Mouse (Mus musculus): ENCODE results near the gene Cenpa. TPM values are rescaled to one million over a fixed set of nuclear protein-coding genes. Genes with fewer than 3 reads are reported as not detected.

The Cenpa gene
- 292 and 293 TPM in 2 replicates for polyA plus RNA-seq (2014; fragmentation: Nextera tagmentation; extraction: Ambion mirVana)

- ATAC-seq (replicated peaks; ENCODE audit: low FRiP score, low TSS enrichment, low read depth) (peak; percentile 93), DNase-seq (ENCODE audit: low spot score) (peak; percentile 88)
- WGBS, result under 1% methylated on average over 40 of the region's 40 CpGs
- peak within 1 kb of the TSS; percentile 92 for H3K4me3 ChIP-seq (ENCODE audit: low read depth, low read length)
- H3K9me3 ChIP-seq (ENCODE audit: control insufficient read depth, low read length), result no peaks in the 10 kb centered on the region
- H3K4me2 ChIP-seq (ENCODE audit: low read length), result peak within 1 kb of the TSS; percentile 77
- H3K36me3 ChIP-seq (ENCODE audit: control insufficient read depth, insufficient read depth, low read length), result peaks cover 25% of the 10 kb centered on the region
- peaks cover 9% of the 10 kb centered on the region for H3K4me1 ChIP-seq (replicated peaks; ENCODE audit: control insufficient read depth, insufficient read depth, low read length)
- peak within 1 kb of the TSS; percentile 75 for H3K27ac ChIP-seq (ENCODE audit: low read depth)
- peak within 1 kb of the TSS; percentile 81 for H3K9ac ChIP-seq (ENCODE audit: low read length)
- no peaks in the 10 kb centered on the region for H3K27me3 ChIP-seq (replicated peaks; ENCODE audit: control insufficient read depth, insufficient read depth, low read length)
These were observed at the start of gene Cenpa for GRCm38 (mm10) chr5:30666391-30667195. TSS of gene Cenpa (plus strand) at chr5:30666777.

DNA sequence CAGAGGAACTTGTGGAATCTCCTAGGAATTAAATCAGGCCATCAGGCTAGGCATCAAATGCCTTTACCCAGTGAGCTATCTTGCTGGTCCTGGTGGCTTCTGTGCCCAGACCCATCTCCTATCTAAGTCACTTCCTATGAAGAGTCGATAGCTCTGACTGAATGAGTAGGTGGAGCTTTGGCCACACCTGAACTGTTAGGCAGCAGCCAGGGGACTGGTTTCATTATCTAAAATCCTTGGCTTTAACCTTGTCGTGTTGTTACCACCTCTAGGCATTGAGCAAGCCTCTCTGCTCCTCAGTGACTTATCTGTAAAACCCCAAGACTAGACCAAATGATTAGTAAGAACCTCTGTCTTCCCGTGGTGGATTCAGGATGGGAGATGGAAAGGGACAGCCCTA is 49.2 kb upstream of the Cenpa start:
- Histone ChIP-seq H3K4me2 (ENCODE audit: low read length) (no peak overlapping the region), H3K27ac (ENCODE audit: low read depth) (no peak overlapping the region), H3K9ac (ENCODE audit: low read length) (no peak overlapping the region), H3K36me3 (ENCODE audit: control insufficient read depth, insufficient read depth, low read length) (no peaks in the 10 kb centered on the region), H3K9me3 (ENCODE audit: control insufficient read depth, low read length) (no peaks in the 10 kb centered on the region), H3K4me1 (replicated peaks; ENCODE audit: control insufficient read depth, insufficient read depth, low read length) (peaks cover 51% of the 10 kb centered on the region), H3K27me3 (replicated peaks; ENCODE audit: control insufficient read depth, insufficient read depth, low read length) (peaks cover 10% of the 10 kb centered on the region; the same call in 1 of the 2 replicates), H3K4me3 (ENCODE audit: low read depth, low read length) (no peak overlapping the region)
- DNase-seq (ENCODE audit: low spot score) (no peak), ATAC-seq (replicated peaks; ENCODE audit: low FRiP score, low TSS enrichment, low read depth) (no peak)
- whole genome bisulfite sequencing, result 19% methylated on average over 3 of the region's 3 CpGs

- no peak overlapping the region for H3K9ac ChIP-seq (ENCODE audit: low read length)
- peaks cover 10% of the 10 kb centered on the region; the same call in 1 of the 2 replicates for H3K27me3 ChIP-seq (replicated peaks; ENCODE audit: control insufficient read depth, insufficient read depth, low read length)
- no peaks in the 10 kb centered on the region for H3K9me3 ChIP-seq (ENCODE audit: control insufficient read depth, low read length)
- H3K27ac ChIP-seq (ENCODE audit: low read depth), result no peak overlapping the region
- DNase-seq (ENCODE audit: low spot score) (no peak), ATAC-seq (replicated peaks; ENCODE audit: low FRiP score, low TSS enrichment, low read depth) (no peak)
- 44% methylated on average over 11 of the region's 11 CpGs for WGBS
- H3K36me3 ChIP-seq (ENCODE audit: control insufficient read depth, insufficient read depth, low read length), result no peaks in the 10 kb centered on the region
- H3K4me3 ChIP-seq (ENCODE audit: low read depth, low read length), result no peak overlapping the region
- H3K4me2 ChIP-seq (ENCODE audit: low read length), result no peak overlapping the region
- H3K4me1 ChIP-seq (replicated peaks; ENCODE audit: control insufficient read depth, insufficient read depth, low read length), result peaks cover 56% of the 10 kb centered on the region
These were observed 48.7 kb upstream of the Cenpa start for GRCm38 (mm10) chr5:30617851-30618250.

DNA sequence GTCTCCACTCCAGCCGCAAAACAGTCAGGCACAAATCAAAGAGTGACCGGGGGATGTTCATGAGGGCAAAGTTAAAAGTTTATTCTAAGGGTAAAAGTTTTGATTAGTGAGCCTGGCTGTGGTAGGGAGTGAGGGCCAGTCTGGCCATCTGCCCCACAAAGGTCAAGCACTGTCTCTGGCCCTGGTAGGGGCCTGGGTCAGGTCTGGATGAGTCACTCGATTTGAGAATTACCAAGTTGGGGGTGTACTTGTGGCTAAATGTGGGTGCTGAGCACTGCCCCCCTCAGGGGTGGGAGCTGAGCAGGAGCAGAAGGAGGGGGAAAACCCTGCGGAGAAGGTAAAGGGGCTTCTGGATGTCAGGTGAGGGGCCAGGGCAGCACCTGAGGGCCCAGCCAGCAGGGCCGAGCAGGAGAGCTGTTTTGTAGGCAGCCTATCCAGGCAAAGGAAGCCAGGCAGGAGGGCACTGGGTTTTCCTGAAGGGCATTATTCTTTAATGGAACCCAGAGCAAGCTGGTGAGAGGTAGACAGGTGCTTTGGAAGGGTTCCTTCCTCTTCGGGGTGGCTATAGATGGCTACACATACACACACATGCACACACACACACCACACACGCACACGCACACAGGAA is 48.1 kb upstream of the Cenpa start:
- H3K36me3 ChIP-seq (ENCODE audit: control insufficient read depth, insufficient read depth, low read length), result no peaks in the 10 kb centered on the region
- H3K27me3 ChIP-seq (replicated peaks; ENCODE audit: control insufficient read depth, insufficient read depth, low read length), result peaks cover 10% of the 10 kb centered on the region; the same call in 1 of the 2 replicates
- no peak overlapping the region for H3K9ac ChIP-seq (ENCODE audit: low read length)
- no peak overlapping the region for H3K4me2 ChIP-seq (ENCODE audit: low read length)
- H3K4me1 ChIP-seq (replicated peaks; ENCODE audit: control insufficient read depth, insufficient read depth, low read length), result peaks cover 55% of the 10 kb centered on the region
- ATAC-seq (replicated peaks; ENCODE audit: low FRiP score, low TSS enrichment, low read depth), result no peak
- H3K27ac ChIP-seq (ENCODE audit: low read depth), result no peak overlapping the region
- H3K9me3 ChIP-seq (ENCODE audit: control insufficient read depth, low read length), result no peaks in the 10 kb centered on the region
- DNase-seq (ENCODE audit: low spot score), result no peak
- 62% methylated on average over 8 of the region's 8 CpGs for WGBS
- H3K4me3 ChIP-seq (ENCODE audit: low read depth, low read length), result no peak overlapping the region

DNA sequence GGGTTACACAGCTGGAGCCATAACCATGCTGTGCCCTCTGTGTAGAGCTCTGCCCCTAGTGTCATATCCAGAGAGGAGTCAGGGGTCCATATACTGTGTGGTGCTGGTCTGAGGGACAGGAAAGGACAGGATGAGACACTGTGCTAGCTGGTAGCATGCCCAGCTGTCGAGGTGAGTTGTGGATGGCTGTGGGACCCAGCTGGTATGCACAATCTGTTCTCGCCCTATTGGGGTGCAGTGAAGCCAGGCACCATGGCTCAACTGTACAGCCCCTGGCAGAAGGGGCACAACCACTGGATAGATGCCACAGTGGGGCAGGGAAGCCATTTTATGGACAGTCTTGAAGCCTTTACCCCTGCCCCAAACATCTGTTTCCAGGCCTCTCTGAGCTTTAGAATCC is 47.4 kb upstream of the Cenpa start:
- Histone ChIP-seq H3K9me3 (ENCODE audit: control insufficient read depth, low read length) (no peaks in the 10 kb centered on the region), H3K4me3 (ENCODE audit: low read depth, low read length) (no peak overlapping the region), H3K36me3 (ENCODE audit: control insufficient read depth, insufficient read depth, low read length) (no peaks in the 10 kb centered on the region), H3K27ac (ENCODE audit: low read depth) (no peak overlapping the region), H3K27me3 (replicated peaks; ENCODE audit: control insufficient read depth, insufficient read depth, low read length) (peaks cover 10% of the 10 kb centered on the region; the same call in 1 of the 2 replicates), H3K4me2 (ENCODE audit: low read length) (no peak overlapping the region), H3K4me1 (replicated peaks; ENCODE audit: control insufficient read depth, insufficient read depth, low read length) (peaks cover 48% of the 10 kb centered on the region), H3K9ac (ENCODE audit: low read length) (no peak overlapping the region)
- WGBS, result 75% methylated on average over 2 of the region's 2 CpGs
- ATAC-seq (replicated peaks; ENCODE audit: low FRiP score, low TSS enrichment, low read depth) (no peak), DNase-seq (ENCODE audit: low spot score) (no peak)

- H3K27me3 ChIP-seq (replicated peaks; ENCODE audit: control insufficient read depth, insufficient read depth, low read length), result peaks cover 10% of the 10 kb centered on the region; the same call in 1 of the 2 replicates
- WGBS, result 97% methylated on average over 20 of the region's 20 CpGs
These were observed 46.0 kb upstream of the Cenpa start for GRCm38 (mm10) chr5:30620567-30620966.

DNA sequence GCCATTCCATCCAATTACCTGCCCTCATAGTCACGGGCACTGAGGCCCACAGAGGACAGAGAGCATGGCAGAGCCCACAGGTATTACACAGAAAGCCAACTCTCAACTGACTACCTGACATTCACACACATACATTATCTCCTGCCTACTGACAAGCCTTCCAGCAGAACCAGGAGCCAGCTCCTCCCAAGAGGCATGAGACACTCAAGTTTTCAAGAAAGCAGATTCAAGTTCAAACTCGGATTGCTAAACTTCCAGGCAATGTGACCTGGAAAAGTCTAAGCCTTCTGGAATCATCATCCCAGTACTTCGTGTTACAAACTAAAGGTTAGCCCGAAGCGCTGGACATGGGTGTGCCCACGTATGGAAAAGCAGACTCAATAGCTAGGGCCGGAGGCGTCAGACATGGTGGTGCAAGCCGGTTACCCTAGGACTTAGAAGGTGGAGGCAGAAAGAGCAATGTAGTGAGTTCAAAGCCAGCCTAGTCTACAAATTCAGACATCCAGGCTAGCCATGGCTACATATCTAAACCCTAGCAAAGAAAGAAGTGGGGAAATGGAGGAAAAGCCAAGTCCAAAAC is 45.3 kb upstream of the Cenpa start:
- Histone ChIP-seq H3K4me3 (ENCODE audit: low read depth, low read length) (no peak overlapping the region), H3K9me3 (ENCODE audit: control insufficient read depth, low read length) (no peaks in the 10 kb centered on the region), H3K4me1 (replicated peaks; ENCODE audit: control insufficient read depth, insufficient read depth, low read length) (peaks cover 32% of the 10 kb centered on the region), H3K27ac (ENCODE audit: low read depth) (no peak overlapping the region), H3K9ac (ENCODE audit: low read length) (no peak overlapping the region), H3K27me3 (replicated peaks; ENCODE audit: control insufficient read depth, insufficient read depth, low read length) (peaks cover 10% of the 10 kb centered on the region; the same call in 1 of the 2 replicates), H3K36me3 (ENCODE audit: control insufficient read depth, insufficient read depth, low read length) (no peaks in the 10 kb centered on the region), H3K4me2 (ENCODE audit: low read length) (no peak overlapping the region)
- DNase-seq (ENCODE audit: low spot score) (no peak), ATAC-seq (replicated peaks; ENCODE audit: low FRiP score, low TSS enrichment, low read depth) (no peak)
- 94% methylated on average over 9 of the region's 9 CpGs for WGBS

More at GRCm38 (mm10) chr5:30620567-30620966, 46.0 kb upstream of the Cenpa start:
- Histone ChIP-seq H3K9ac (ENCODE audit: low read length) (no peak overlapping the region), H3K4me1 (replicated peaks; ENCODE audit: control insufficient read depth, insufficient read depth, low read length) (peaks cover 38% of the 10 kb centered on the region), H3K36me3 (ENCODE audit: control insufficient read depth, insufficient read depth, low read length) (no peaks in the 10 kb centered on the region), H3K4me2 (ENCODE audit: low read length) (no peak overlapping the region), H3K9me3 (ENCODE audit: control insufficient read depth, low read length) (no peaks in the 10 kb centered on the region), H3K4me3 (ENCODE audit: low read depth, low read length) (no peak overlapping the region), H3K27ac (ENCODE audit: low read depth) (no peak overlapping the region)
- ATAC-seq (replicated peaks; ENCODE audit: low FRiP score, low TSS enrichment, low read depth) (no peak), DNase-seq (ENCODE audit: low spot score) (no peak)

DNA sequence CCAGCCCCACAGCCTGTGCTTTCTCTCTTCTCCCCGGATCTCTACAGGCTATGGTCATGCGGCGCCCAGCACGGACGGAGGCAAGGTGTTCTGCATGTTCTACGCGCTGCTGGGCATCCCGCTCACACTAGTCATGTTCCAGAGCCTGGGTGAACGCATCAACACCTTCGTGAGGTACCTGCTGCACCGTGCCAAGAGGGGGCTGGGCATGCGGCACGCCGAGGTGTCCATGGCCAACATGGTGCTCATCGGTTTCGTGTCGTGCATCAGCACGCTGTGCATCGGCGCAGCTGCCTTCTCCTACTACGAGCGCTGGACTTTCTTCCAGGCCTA is 44.8 kb upstream of the Cenpa start:
- H3K27me3 ChIP-seq (replicated peaks; ENCODE audit: control insufficient read depth, insufficient read depth, low read length), result peaks cover 10% of the 10 kb centered on the region; the same call in 1 of the 2 replicates
- peaks cover 27% of the 10 kb centered on the region for H3K4me1 ChIP-seq (replicated peaks; ENCODE audit: control insufficient read depth, insufficient read depth, low read length)
- DNase-seq (ENCODE audit: low spot score) (no peak), ATAC-seq (replicated peaks; ENCODE audit: low FRiP score, low TSS enrichment, low read depth) (no peak)
- H3K9ac ChIP-seq (ENCODE audit: low read length), result no peak overlapping the region
- H3K4me3 ChIP-seq (ENCODE audit: low read depth, low read length), result 0 out of 2 replicates have a peak overlapping the region, but pooled peaks have one; percentile 27
- H3K36me3 ChIP-seq (ENCODE audit: control insufficient read depth, insufficient read depth, low read length), result no peaks in the 10 kb centered on the region
- no peak overlapping the region for H3K27ac ChIP-seq (ENCODE audit: low read depth)
- H3K9me3 ChIP-seq (ENCODE audit: control insufficient read depth, low read length), result no peaks in the 10 kb centered on the region
- 53% methylated on average over 22 of the region's 22 CpGs for WGBS
- H3K4me2 ChIP-seq (ENCODE audit: low read length), result peak overlapping the region; percentile 47
